19 mouse cellular contexts compared by ENCODE assay signal in genomic region chrX:99286876-99287275, GRCm38 (mm10).
"Had no signal": no experiment of that assay in that cellular context is flagged by ENCODE, and none has a peak within 500 bp of the region (broad histone marks: within the 10 kb centered on the region; RNA-seq: fewer than 3 reads in every experiment).

No protein-coding gene starts in this region.

- H3K36me3 ChIP-seq: limb, embryonic 13.5 days; liver, embryonic 12.5 days; liver, embryonic 15.5 days; neural tube, embryonic 12.5 days; neural tube, embryonic 15.5 days had no signal

- H3K27ac ChIP-seq: limb, embryonic 13.5 days; liver, embryonic 12.5 days; liver, embryonic 15.5 days; neural tube, embryonic 12.5 days; neural tube, embryonic 15.5 days had no signal

- DNase-seq: kidney, postnatal 14 days; kidney, postnatal 4 days; left cerebral cortex, postnatal 4 days; liver; lung, adult 18-20 months; midbrain, embryonic 14.5 days; right cerebral cortex, adult 18-20 months; right cerebral cortex, postnatal 14 days; right cerebral cortex, postnatal 4 days; thymus, adult 2 months; thymus, postnatal 14 days; thymus, postnatal 4 days had no signal

- H3K4me1 ChIP-seq: liver, embryonic 15.5 days had no signal

- H3K9me3 ChIP-seq: limb, embryonic 13.5 days; liver, embryonic 12.5 days; liver, embryonic 15.5 days; neural tube, embryonic 12.5 days; neural tube, embryonic 15.5 days had no signal

- H3K9ac ChIP-seq: limb, embryonic 13.5 days; liver, embryonic 12.5 days; liver, embryonic 15.5 days; neural tube, embryonic 12.5 days; neural tube, embryonic 15.5 days had no signal

- H3K4me2 ChIP-seq: limb, embryonic 13.5 days; liver, embryonic 12.5 days; liver, embryonic 15.5 days; midbrain, embryonic 11.5 days; neural tube, embryonic 12.5 days; neural tube, embryonic 15.5 days had no signal

- ATAC-seq: liver, embryonic 12.5 days; lung, postnatal 0 days had no signal

- H3K4me3 ChIP-seq: limb, embryonic 13.5 days; liver, embryonic 12.5 days; liver, embryonic 15.5 days; neural tube, embryonic 12.5 days; neural tube, embryonic 15.5 days had no signal
